Mouse (Mus musculus): Measurements from ENCODE around the gene Zfp27.
A peak's percentile ranks its signal among the peaks of the same experiment; 100 is the strongest.

Zfp27 gene

DNA sequence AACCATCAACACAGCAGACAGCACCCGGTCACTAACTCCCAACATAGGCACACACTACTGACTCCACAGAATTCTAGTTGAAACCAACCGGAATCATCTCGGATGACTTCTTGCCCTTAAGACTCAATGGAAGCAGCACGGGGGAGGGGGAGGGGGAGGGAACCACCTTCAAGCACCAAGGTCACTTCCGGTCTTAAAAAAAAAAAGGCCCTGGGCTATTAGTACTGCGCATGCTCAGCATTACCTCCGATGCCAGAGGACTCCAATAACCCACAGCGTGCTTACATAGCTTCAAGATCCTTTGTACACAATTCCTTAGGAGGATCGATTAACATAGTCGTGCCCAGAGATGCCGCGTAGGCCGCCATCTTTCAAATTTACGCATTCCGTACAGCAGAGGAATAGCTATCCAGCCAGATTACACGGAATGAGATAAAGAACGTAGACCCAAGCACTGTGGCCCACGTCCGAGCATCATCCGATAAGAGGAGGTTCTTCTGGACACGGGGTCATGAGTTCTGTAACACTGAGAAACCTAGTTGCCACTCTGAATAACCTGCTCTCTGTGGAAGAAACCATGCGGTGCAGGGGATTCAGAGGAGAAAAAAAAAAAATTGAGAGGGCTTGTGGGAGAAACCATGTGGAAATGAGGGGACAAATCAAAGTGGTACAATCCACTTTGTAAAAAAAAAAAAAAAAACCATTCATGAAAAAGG lies at the start of gene Zfp27:
Gene Zfp27, minus strand, starts transcription at position 607 of the 716 bp plus-strand sequence.
- DNase-seq (ENCODE audit: low read depth, low spot score), result peak; percentile 94

DNA sequence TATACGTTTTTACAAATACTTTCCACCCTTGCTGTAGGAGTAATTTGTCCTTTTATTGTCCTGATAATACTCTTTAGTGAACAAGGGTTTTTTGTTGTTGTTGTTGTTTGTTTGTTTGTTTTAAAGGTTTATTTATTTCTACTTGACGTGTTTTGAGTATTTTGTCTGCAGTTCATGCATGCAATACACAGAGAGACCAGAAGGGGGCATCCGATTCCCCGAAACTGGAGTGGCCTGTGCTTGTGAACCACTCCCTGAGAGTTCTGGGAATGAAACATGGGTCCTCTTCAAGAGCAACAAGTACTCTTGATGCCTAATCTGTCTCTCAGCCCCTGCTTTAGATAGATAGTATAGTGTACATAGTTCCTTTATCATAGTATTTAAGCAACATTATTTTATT lies 48.4 kb upstream of the Zfp27 start:
- DNase-seq (ENCODE audit: low read depth, low spot score), result peak; percentile 49

DNA sequence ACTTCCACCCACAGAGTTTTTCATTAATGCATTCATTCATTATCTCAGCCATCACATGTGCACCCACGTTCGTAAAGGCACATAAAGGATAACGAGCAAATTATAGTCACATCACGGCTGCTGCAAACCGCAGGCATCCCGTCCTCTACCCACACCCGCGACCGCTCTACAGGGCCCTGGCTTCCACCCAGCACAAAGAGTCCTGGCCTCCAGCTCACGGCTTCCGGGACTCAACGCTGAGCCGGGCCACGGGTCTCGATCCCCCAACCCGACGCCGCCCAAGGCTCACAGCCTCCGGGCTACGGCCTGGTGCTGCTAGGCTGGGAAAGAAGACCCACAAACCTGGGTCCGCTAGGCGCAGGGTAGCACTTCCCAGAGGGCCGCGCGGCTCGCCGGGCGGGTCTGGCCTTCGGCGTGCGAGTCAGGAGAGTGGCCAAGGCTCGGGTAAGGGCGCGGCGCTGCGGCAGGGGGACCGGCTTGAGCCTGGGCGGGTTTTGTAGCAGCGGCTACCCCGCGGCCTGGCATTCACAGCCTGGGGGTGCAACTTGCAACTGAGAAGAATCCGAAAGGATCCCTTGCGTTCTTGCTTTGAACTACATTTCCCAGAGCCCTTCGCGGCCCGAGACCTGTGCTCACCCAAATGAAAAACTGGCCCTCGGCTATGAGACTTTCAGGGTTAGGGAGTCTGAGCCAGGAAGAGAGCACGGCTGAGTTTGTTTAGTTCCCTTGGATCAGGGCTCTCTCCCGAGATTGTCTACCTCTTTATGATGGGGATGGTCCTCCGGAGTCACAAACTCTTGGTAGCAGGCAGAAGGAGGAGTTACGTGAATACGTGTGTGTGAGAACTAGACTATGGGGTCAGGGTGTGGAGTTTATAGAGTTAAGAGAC lies 47.4 kb upstream of the Zfp27 start, which contains the start of gene Zfp74:
Gene Zfp74, minus strand, starts transcription at position 577 of the 889 bp plus-strand sequence.
- peak; percentile 84 for DNase-seq (ENCODE audit: low read depth, low spot score)

DNA sequence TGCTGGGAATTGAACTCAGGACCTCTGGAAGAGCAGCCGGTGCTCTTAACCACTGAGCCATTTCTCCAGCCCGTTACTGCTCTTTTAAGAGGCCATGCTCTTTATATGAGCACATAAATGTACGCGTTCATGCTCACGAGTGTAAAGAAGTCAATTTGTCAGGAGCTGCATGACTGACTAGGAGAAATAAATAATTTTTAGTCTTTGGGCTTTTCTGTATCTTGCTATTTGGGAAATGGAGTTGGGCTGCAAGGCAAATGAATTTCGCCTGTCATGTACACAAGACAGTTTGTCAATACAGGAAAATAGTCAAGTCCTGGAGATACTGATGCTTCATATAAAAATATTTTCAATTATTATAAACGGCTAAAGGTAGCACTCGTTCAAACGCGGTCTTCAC lies 46.7 kb upstream of the Zfp27 start:
- no peak for DNase-seq (ENCODE audit: low read depth, low spot score)

DNA sequence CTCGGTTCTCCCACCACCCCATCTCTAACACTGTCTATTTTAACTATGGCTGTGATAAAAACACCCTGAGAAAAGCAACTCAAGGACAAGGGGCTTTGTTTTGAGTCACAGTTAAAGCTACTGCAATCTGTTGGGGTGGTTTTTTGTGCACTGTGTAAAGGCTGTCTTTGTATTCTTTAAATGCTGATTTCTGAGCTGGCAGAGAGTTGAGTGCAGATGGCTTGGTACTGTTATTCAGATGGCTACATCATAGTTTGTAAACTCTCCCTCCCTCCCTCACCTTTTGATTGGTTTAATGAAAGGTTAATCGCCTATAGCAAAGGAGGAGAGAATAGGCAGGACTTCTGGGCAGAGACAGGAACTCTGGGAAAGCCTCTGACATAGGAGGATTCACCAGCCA lies 37.8 kb upstream of the Zfp27 start:
- DNase-seq (ENCODE audit: low read depth, low spot score), result no peak

DNA sequence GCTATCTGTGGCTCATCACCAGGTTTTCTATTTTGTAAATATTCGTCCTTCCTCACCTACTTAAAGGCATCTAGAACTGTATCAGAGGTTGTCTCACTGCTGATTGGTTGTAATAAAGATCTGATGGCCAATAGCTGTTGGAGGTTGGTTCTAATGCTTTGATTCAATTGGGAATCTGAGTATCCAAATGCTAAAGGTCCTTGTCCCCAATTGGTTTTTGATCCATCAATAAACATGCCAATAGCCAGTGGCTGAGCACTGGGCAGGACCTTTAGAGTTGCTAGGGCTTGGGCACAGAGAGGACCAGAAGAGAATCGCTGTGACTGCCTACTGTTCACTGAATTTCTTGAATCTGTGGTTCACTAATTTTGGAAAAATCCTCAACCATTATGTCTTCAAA lies 37.3 kb upstream of the Zfp27 start:
- no peak for DNase-seq (ENCODE audit: low read depth, low spot score)

DNA sequence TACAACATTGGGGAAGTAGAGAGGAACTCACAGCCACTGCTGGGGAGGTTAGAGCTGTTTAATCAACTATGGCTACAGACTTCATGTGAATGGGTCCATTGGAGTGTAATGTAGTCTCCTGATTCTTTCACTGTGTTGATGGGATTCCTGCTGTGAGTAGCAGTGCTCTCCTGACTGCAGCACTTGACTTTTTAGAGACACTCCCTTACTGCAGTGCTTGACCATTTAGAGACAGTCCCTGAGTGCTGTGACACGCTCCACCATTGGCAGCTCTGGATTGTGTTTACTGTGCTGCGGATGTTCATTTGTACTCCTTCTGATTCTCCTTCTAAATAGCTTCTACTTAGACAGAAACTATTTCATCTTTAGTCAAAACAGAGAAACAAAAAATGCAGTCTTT lies 36.4 kb upstream of the Zfp27 start:
- no peak for DNase-seq (ENCODE audit: low read depth, low spot score)

DNA sequence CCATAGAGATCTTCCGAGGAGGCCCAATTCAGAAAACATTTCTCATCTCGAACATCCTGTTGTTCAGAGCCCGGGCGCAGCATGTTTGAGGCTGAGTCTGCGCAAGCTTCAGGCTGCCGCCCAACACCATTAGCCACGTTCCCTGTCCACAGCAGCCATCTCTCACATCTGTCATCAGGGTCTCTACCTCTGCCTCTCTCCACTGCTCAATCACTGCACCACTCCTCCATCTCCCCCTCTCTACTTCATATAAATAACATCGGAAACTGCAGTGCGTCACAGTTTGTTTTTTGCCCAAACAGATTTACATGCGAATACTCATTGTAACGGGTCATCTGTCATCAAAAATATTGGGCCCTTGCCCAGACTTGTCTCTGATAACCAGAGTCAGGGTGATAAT lies 34.7 kb upstream of the Zfp27 start:
- DNase-seq (ENCODE audit: low read depth, low spot score), result no peak

DNA sequence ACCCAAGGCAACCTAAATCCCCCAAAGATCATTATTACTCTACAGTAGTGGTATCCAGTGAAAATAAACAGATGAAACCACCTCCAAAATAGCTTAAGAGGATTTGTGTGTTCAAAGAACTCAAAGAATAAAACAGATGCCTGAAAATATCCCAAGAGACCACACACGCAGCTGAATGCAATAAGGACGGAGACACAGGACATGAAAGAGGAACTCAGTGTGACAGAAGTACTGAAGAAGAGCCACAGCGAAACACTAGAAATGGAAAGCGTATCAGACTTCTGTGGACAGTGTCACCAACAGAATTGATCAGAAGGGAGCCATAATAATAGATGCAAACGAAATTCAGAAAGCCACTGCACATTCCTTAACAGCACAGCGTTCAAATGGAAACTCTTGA lies 32.5 kb upstream of the Zfp27 start:
- DNase-seq (ENCODE audit: low read depth, low spot score), result no peak

DNA sequence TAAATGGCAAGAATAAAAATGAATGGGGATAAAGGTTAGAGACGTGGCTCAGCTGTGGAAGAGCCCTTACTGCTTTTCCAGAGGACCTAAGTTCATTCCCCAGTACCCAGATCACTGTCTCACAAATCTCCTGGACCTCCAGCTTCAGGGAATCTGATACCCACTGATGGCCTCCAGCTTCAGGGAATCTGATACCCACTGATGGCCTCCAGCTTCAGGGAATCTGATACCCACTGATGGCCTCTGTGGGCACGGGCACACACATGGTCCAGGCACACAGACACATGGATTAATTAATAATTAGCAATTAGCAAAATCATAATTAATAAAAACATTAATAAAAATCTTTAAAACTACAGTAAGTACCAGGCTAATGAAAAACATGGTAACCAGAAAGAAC lies 16.4 kb upstream of the Zfp27 start:
- no peak for DNase-seq (ENCODE audit: low read depth, low spot score)

DNA sequence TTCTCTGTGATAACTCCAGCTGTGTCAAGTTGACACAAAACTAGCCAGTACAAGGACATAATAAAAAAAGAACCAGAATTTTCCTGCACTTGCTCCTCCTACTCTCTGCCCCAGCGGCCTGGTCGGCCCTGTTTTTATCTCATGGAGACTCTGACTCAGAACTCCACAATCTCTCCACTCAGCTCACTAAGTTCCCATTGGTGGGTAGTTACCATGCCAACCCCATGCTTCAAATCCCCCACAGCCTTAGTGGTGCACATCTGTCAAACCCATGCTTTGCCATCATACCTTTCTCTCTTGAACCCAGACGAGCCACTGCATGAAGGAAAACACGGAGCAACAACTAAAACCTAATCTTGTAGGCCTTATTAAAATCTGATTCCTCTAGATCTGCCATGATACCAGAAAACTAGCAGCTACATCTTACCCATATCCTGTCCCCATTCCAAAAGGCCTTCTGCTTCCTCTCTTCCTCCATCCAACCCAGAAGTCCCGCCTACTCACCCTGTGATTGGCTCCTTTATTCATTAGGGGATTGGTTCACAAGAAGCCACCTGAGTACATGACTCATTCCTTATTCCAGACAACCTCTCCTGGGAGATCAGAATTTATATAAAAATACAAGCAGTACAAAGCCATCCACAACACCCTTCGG lies 15.2 kb upstream of the Zfp27 start:
- no peak for DNase-seq (ENCODE audit: low read depth, low spot score)

DNA sequence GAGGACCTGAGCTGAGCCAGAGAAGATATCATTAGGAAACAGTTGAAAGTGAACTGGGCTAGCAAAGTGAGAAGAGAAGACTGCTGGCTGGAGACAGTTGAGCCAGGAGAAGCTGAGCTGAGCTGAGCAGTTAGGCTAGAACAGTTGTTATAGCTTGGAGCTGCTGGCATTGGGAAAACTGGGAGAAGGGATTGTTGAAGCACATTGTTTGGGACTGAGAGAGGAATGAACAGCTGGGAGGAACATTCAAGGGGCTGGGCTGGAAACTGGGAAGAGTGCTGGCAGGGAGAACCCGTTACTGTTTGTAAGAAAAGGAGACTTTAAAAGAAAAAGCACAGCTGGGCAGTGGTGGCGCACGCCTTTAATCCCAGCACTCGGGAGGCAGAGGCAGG lies 11.7 kb upstream of the Zfp27 start:
- DNase-seq (ENCODE audit: low read depth, low spot score), result no peak

DNA sequence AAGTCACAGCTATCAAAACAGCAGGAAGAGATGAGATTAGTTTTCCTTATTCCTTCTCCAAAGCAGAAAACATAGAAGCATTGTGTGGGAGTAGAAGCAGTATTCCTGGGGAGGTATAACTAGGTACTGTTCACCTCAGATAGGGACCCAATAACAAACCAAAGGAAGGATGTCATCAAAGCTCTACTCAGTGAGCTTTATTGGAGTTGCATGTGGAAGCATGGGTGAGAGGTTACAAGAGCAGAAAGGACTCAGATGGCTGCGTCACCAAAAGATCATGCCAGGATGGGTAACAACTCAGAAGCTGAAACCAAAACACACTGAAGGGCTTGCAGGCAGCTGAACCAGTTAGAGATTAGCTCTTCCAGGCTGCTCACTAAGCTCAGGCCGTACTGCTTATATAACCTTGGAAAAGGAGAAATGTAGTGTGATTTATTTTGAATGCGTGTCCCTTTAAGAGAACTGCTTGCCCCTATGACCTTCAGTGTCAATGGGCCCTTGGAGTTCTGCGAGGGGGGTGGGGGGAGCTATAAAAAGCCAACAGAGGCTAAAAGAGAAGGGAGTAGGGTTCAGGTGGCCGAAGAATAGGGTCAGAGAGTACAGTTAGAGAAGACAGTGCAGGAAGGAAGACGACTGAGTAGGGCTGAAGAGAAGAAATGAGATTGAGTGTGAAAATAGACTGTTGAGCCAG lies 11.1 kb upstream of the Zfp27 start:
- DNase-seq (ENCODE audit: low read depth, low spot score), result no peak

DNA sequence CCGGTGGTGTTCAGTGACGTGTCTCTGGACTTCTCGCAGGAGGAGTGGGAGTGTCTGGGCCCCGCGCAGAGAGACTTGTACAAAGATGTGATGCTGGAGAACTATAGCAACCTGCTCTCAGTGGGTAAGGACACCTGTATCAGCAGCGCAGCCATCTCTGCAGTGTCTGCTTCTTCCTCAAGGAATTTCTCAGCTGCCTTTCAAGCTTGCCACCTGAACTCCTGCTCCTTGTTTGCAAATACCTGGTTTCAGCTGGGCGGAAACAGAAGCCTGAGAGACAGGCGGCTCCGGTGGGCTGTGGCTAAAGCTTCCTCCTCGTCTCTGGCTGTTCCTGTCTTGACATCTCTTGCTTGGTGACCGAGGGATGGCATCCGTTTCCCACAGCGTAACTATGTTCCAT lies 5.8 kb upstream of the Zfp27 start:
- DNase-seq (ENCODE audit: low read depth, low spot score), result no peak

DNA sequence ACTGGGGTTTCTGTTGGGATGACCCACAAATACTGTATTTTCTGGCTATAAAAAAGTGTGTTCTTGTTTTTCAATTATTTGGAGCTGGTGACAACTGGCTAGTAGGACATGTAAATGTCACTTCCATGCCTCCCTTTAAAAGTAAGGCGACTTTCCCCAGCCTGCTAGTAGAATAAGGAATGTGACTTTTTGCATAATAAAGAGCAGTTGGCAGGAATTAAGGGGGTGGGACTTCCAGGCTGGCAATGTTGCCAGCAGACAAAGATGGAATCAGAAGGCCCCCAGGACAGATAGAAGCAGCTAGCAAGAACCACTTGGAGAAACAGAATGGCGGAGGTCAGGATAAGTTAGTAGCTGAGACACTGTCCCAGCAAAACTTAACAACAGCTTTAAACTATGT lies 3.9 kb upstream of the Zfp27 start:
- no peak for DNase-seq (ENCODE audit: low read depth, low spot score)

DNA sequence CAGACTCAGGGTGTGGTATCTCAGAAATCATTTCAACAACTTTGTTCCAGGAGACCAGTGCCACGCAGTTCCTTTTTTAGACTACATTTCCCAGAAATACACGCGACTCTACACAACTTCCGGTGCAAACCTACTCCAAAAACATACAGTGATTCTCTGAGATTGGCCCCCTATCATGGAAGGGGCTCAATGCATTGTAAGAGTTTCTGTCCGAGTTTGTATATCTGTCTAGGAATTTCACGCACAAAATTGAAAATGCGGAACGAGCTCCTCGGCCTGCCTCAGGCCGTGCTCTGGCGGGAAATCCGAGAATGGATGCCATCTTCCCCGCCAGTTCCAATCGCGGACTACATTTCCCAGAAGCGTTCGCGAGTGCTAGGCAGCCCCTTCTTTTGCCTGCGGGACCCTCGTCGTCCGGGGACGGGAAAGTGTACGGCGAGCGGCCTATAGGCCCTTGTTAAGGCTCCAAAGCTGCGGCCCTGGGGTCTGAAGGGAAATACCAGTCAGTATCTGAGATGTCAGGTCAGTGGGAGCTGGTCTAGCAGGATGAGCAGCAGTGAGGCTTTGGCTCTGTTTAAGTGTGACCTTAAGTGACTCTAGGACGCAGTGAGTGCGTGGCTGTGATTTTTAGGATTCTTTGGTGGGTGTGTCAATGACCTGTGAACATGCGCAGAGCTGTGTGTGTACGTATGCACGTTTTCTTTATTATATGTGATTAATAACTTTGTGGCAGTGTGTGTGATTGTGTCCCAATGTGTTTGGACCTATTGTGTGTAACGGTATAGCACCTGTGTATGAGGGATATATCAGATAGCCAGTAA lies 2.0 kb upstream of the Zfp27 start, which contains the start of gene Zfp383:
Gene Zfp383, plus strand, starts transcription at position 94 of the 821 bp plus-strand sequence.
- DNase-seq (ENCODE audit: low read depth, low spot score), result peak; percentile 85

DNA sequence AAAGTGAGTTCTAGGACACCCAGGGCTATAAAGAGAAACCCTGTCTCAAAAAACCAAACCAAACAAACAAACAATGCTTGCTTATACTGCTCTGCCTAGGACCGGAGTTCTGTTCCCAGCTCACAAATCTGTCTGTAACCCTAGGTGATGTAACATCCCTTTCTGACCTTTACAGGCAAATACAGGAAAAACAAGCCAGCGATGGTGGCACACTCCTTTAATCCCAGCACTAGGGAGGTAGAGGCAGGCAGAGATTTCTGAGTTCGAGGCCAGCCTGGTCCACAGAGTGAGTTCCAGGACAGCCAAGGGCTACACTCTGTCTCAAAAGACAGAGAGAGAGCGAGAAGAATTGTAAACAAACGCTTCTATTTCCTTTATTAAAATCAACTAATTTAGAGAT lies 834 bp upstream of the Zfp27 start:
- no peak for DNase-seq (ENCODE audit: low read depth, low spot score)

DNA sequence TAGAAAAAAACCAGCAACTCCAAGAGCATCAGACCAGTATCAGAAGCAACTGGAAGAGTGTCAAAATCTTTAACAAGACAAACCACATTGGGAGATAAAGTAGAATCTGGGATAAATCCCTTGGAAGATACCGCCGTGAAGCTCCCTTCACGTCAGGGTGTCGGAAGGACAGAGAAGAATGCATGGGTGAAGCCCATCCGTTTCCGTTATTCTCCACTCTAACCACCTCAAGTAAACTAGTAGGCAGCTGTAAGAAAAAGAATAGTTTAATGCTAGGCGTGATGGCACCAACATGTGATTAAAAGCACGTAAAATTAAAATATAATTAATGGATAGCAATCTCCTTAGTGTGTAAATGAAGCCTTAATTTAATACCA lies 298 bp upstream of the Zfp27 start:
- DNase-seq (ENCODE audit: low read depth, low spot score), result no peak

DNA sequence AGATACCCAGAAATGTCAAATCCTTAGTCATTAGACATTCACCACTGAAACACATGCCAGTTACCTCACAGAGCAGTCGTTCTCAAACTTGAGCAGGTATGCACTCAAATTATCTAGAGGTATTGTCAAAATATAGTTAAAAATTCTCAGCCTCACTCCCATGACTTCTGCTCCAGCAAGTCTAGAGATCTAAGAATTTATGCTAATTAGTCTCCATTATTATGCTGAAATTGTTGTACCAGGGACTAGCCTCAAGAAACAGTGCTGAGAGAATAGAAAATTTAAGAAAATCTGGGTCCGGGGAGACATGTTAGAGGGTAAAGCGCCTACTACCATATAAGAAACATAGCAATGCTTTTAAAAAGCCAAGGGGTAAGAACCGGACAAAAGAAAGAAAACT lies 2.3 kb downstream of the Zfp27 start:
- DNase-seq (ENCODE audit: low read depth, low spot score), result no peak

DNA sequence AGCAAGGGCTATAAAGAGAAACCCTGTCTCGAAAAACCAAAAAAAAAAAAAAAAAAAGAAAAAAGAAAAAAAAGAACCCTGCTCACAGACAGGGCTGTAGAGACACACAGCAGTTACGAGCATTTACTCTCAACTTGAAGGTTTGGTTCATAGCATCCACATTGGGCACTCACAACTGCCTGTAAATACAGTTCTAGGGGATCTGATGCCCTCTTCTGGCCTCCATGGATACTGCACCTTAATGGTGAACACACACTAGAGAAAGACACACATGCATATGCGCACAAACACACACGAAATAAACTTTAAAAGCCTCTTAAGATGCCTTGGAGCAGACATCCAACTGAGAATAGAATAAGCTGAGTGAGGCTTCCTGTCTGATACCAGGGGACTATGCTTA lies 8.0 kb downstream of the Zfp27 start:
- no peak for DNase-seq (ENCODE audit: low read depth, low spot score)

DNA sequence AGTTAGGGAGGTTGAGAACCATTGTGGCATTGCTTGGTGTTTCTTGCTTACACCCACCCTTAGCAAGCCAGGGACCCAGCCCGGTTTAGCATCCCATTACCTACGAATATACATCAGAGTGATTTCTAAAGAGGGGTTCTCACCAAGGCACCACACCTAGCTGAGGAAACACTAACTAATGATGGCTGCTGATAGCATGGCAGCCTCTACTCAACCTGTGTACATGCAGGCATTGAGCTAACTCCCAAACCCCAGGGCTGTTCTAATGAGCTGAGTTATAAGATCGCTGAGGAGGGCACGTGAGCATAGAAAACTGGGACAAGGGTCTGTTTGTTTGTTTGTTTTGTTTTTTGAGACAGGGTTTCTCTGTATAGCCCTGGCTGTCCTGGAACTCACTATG lies 13.6 kb downstream of the Zfp27 start:
- no peak for DNase-seq (ENCODE audit: low read depth, low spot score)

Measured in CD4-positive helper T cell, adult 2 months (primary cell).